Comparison of ENCODE assay signal across 8 mouse cellular contexts in genomic region chr14:21993251-21994060, GRCm38 (mm10). TPM values are rescaled to one million over a fixed set of nuclear protein-coding genes. Genes with fewer than 3 reads are reported as not detected.
DNase-seq lines count a peak whose midpoint lies in the region; ATAC-seq and TF ChIP-seq lines count a peak whose summit lies in the region.

No protein-coding gene starts in this region.

- TF ChIP-seq POLR2A in heart, adult 2 months (IDR thresholded peaks at IDR 0.05; ENCODE audit: insufficient read depth, low read depth, low read length): no peak

- TF ChIP-seq CTCF in heart, adult 2 months (IDR thresholded peaks at IDR 0.05): no peak
- no peak for TF ChIP-seq CTCF in heart, postnatal 0 days (IDR thresholded peaks at IDR 0.05; ENCODE audit: low read depth)

- no peak overlapping the region for H3K4me3 ChIP-seq in heart, adult 2 months
- peak overlapping the region; percentile 55 for H3K4me3 ChIP-seq in heart, postnatal 0 days (ENCODE audit: low read depth, low read length)
- H3K4me3 ChIP-seq in limb, embryonic 11.5 days (ENCODE audit: low read depth, low read length): peak overlapping the region; percentile 9; the same call in 1 of the 2 replicates
- H3K4me3 ChIP-seq in midbrain, embryonic 14.5 days (replicated peaks; ENCODE audit: low read depth, low read length): peak overlapping the region; percentile 45

- H3K4me1 ChIP-seq in heart, adult 2 months (ENCODE audit: control insufficient read depth, insufficient read depth, low read length): no peaks in the 10 kb centered on the region; the same call in 1 of the 2 replicates
- peaks cover 11% of the 10 kb centered on the region; the same call in 1 of the 2 replicates for H3K4me1 ChIP-seq in heart, postnatal 0 days (ENCODE audit: control insufficient read depth, insufficient read depth)
- H3K4me1 ChIP-seq in limb, embryonic 11.5 days (ENCODE audit: control insufficient read depth, insufficient read depth, low read length): peaks cover 13% of the 10 kb centered on the region
- H3K4me1 ChIP-seq in midbrain, embryonic 14.5 days (ENCODE audit: control insufficient read depth, insufficient read depth, low read length): peaks cover 33% of the 10 kb centered on the region

- H3K9ac ChIP-seq in heart, adult 2 months (ENCODE audit: low read depth, low read length): no peak overlapping the region
- H3K9ac ChIP-seq in heart, postnatal 0 days (replicated peaks; ENCODE audit: low read depth, low read length): no peak overlapping the region
- no peak overlapping the region; the same call in 1 of the 2 replicates for H3K9ac ChIP-seq in limb, embryonic 11.5 days (ENCODE audit: low read length)
- H3K9ac ChIP-seq in midbrain, embryonic 14.5 days (replicated peaks; ENCODE audit: low read length): no peak overlapping the region

- H3K9me3 ChIP-seq in heart, postnatal 0 days (replicated peaks; ENCODE audit: control insufficient read depth, low read length): no peaks in the 10 kb centered on the region
- no peaks in the 10 kb centered on the region for H3K9me3 ChIP-seq in limb, embryonic 11.5 days (ENCODE audit: control insufficient read depth, low read length)
- H3K9me3 ChIP-seq in midbrain, embryonic 14.5 days (ENCODE audit: control insufficient read depth, low read length): no peaks in the 10 kb centered on the region

- H3K36me3 ChIP-seq in heart, adult 2 months (ENCODE audit: control insufficient read depth, insufficient read depth, low read length): no peaks in the 10 kb centered on the region
- no peaks in the 10 kb centered on the region for H3K36me3 ChIP-seq in heart, postnatal 0 days (replicated peaks; ENCODE audit: control insufficient read depth, insufficient read depth, low read length)
- no peaks in the 10 kb centered on the region for H3K36me3 ChIP-seq in limb, embryonic 11.5 days (ENCODE audit: control insufficient read depth, insufficient read depth, low read length)
- no peaks in the 10 kb centered on the region for H3K36me3 ChIP-seq in midbrain, embryonic 14.5 days (ENCODE audit: control insufficient read depth, insufficient read depth, low read length)

- intact Hi-C loops in heart, adult 2 months (cut with DNase I): no loop called here
- intact Hi-C loops in left cerebral cortex, postnatal 25 days (cut with DNase I): loop anchor here (5.0 kb wide), 1 partner anchor 44 kb away; no protein-coding TSS in a partner anchor

- no peak for ATAC-seq in heart, postnatal 0 days (ENCODE audit: insufficient read depth, low read depth)
- ATAC-seq in limb, embryonic 11.5 days (ENCODE audit: insufficient number of reproducible peaks, low FRiP score, low TSS enrichment, low read depth): no peak
- ATAC-seq in midbrain, embryonic 14.5 days (ENCODE audit: low FRiP score, low TSS enrichment): no peak

- no peak for TF ChIP-seq EP300 in heart, adult 2 months (IDR thresholded peaks at IDR 0.05; ENCODE audit: insufficient read depth, low read depth, low read length)
- TF ChIP-seq EP300 in heart, postnatal 0 days (IDR thresholded peaks at IDR 0.05; ENCODE audit: low read depth): no peak

- 70% methylated on average over 14 of the region's 14 CpGs for WGBS in heart, adult 2 months
- WGBS in heart, postnatal 0 days: 61% methylated on average over 14 of the region's 14 CpGs
- WGBS in limb, embryonic 11.5 days: 7% methylated on average over 14 of the region's 14 CpGs
- WGBS in midbrain, embryonic 14.5 days: 20% methylated on average over 14 of the region's 14 CpGs

- no peak overlapping the region; the same call in 1 of the 2 replicates for H3K27ac ChIP-seq in heart, adult 2 months
- no peak overlapping the region for H3K27ac ChIP-seq in heart, postnatal 0 days (ENCODE audit: low read depth)
- H3K27ac ChIP-seq in limb, embryonic 11.5 days (replicated peaks; ENCODE audit: low read depth, low read length): no peak overlapping the region
- H3K27ac ChIP-seq in midbrain, embryonic 14.5 days (replicated peaks; ENCODE audit: low read depth, low read length): no peak overlapping the region

- DNase-seq in heart, adult 11 months: peak; percentile 92
- no peak for DNase-seq in heart, adult 2 months
- peak; percentile 31 for DNase-seq in adrenal gland, postnatal 25 days
- no peak for DNase-seq in heart, postnatal 0 days (ENCODE audit: low spot score)
- DNase-seq in limb, embryonic 11.5 days (ENCODE audit: low spot score): no peak
- DNase-seq in midbrain, embryonic 14.5 days: peak; percentile 40
- no peak for DNase-seq in cerebellum, postnatal 14 days
- no peak for DNase-seq in left cerebral cortex, postnatal 25 days (ENCODE audit: low spot score in 2 of 2)

- H3K4me2 ChIP-seq in heart, postnatal 0 days (ENCODE audit: low read depth, low read length): peak overlapping the region; percentile 84
- H3K4me2 ChIP-seq in limb, embryonic 11.5 days (ENCODE audit: low read depth, severe bottlenecking): peak overlapping the region; percentile 64
- peak overlapping the region; percentile 71 for H3K4me2 ChIP-seq in midbrain, embryonic 14.5 days (ENCODE audit: low read length)

- peaks cover 8% of the 10 kb centered on the region; the same call in 1 of the 2 replicates for H3K27me3 ChIP-seq in heart, adult 2 months (ENCODE audit: control insufficient read depth, insufficient read depth, low read length)
- peaks cover 86% of the 10 kb centered on the region for H3K27me3 ChIP-seq in heart, postnatal 0 days (ENCODE audit: control insufficient read depth, insufficient read depth, low read length)
- H3K27me3 ChIP-seq in limb, embryonic 11.5 days (ENCODE audit: control insufficient read depth, insufficient read depth, low read length): peaks cover 17% of the 10 kb centered on the region
- H3K27me3 ChIP-seq in midbrain, embryonic 14.5 days (ENCODE audit: control insufficient read depth, insufficient read depth, low read length): peaks cover 43% of the 10 kb centered on the region

- H3K79me2 ChIP-seq in heart, adult 2 months (replicated peaks; ENCODE audit: control insufficient read depth, insufficient read depth, low read length): no peaks in the 10 kb centered on the region

RNA-seq across cellular contexts. Expression of gene Zfp503, which starts 4.1 kb away (rescaled TPM):
- 1 to 10 TPM; 1.4 to 1.5 TPM for total RNA-seq in heart, adult 2 months (2021)
- 0.88 and 1.5 TPM in 2 replicates for polyA plus RNA-seq in heart, adult 2 months (2012; rRNA removed)
- total RNA-seq in adrenal gland, postnatal 25 days (2021): 27.5 and 33.3 TPM in 2 replicates
- 1.8 and 3.5 TPM in 2 replicates for total RNA-seq in heart, postnatal 0 days (2014; rRNA removed; ENCODE audit: low replicate concordance)
- 0.61 and 0.84 TPM in 2 replicates for polyA plus RNA-seq in heart, postnatal 0 days (2015; fragmentation: Nextera tagmentation; extraction: Ambion mirVana)
- polyA plus RNA-seq in limb, embryonic 11.5 days (2014; fragmentation: Nextera tagmentation; extraction: Ambion mirVana): 12.8 and 16.1 TPM in 2 replicates
- 4.4 and 5.0 TPM in 2 replicates for polyA plus RNA-seq in midbrain, embryonic 14.5 days (2014; fragmentation: Nextera tagmentation; extraction: Ambion mirVana)
- total RNA-seq in left cerebral cortex, postnatal 25 days (2021): 1 to 10 TPM; 2.2 to 4.8 TPM

RNA-seq across cellular contexts. Expression of gene Lrmda, which starts 26.1 kb away (rescaled TPM):
- total RNA-seq in heart, adult 2 months (2021): 1 to 10 TPM; 1.0 to 1.1 TPM
- 0.43 and 0.44 TPM in 2 replicates for polyA plus RNA-seq in heart, adult 2 months (2012; rRNA removed)
- total RNA-seq in adrenal gland, postnatal 25 days (2021): 5.0 and 5.6 TPM in 2 replicates
- total RNA-seq in heart, postnatal 0 days (2014; rRNA removed; ENCODE audit: low replicate concordance): 0.38 TPM in 1 of 2 replicates, not detected in the other
- polyA plus RNA-seq in heart, postnatal 0 days (2015; fragmentation: Nextera tagmentation; extraction: Ambion mirVana): 0.54 and 0.82 TPM in 2 replicates
- 0.20 and 0.52 TPM in 2 replicates for polyA plus RNA-seq in limb, embryonic 11.5 days (2014; fragmentation: Nextera tagmentation; extraction: Ambion mirVana)
- polyA plus RNA-seq in midbrain, embryonic 14.5 days (2014; fragmentation: Nextera tagmentation; extraction: Ambion mirVana): 0.42 TPM in 1 of 2 replicates, not detected in the other
- under 1 TPM; 0.48 to 0.76 TPM for total RNA-seq in left cerebral cortex, postnatal 25 days (2021)

Comparison
In these comparisons a context has a peak if more than half of its experiments do, and no peak if none do; other contexts are left out.
1. DNase-seq: peak in heart, adult 11 months (single experiment), adrenal gland, postnatal 25 days (single experiment) and midbrain, embryonic 14.5 days (single experiment); none in heart, adult 2 months (0 of 2), heart, postnatal 0 days (single experiment), limb, embryonic 11.5 days (single experiment), cerebellum, postnatal 14 days (0 of 2) and left cerebral cortex, postnatal 25 days (0 of 2).
2. Peak in every context shown above with its lines, with median percentiles within 50 percentile points of each other: H3K4me2 ChIP-seq.